Mouse (Mus musculus): ENCODE data around the gene Ptprs. TPM values are rescaled to one million over a fixed set of nuclear protein-coding genes. Genes with fewer than 3 reads are reported as not detected.
"Not testable (repeated sequence)": the region's sequence is repeated elsewhere in the genome, so short reads cannot be mapped to it uniquely, and the experiment has no call there.

Gene Ptprs
- polyA plus RNA-seq, 1 experiment: 688 TPM

DNA sequence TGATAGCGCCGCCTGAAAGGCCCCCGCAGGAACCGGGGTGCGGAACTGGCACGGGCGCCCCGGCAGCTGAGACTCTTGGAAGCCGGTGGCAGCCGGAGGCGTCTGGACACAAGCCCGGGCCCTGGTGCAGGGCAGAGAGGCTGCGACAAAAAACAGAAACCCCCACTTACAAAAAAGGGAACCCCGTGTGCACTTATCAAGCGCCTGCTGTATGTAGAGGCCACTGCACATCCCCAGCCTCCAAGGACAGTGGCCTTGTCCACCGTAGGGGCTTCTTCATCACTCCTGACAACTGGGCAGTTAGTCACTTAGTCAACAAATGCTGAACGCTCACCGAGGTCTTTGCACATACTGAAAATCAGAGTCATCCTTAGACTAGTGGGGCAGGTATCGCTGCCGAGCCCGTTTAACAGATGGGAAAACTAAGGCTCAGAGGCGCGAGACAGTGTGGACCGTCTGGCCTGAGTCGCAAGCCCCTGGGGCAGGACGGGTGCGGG, 34.2 kb upstream of the Ptprs start:
- TF ChIP-seq POLR2A (IDR thresholded peaks at IDR 0.05; ENCODE audit: extremely low read depth, insufficient read depth, low read length) (no peak), CTCF (IDR thresholded peaks at IDR 0.05; ENCODE audit: extremely low read depth, insufficient read depth, low read length) (no peak)
- Histone ChIP-seq H3K4me3 (ENCODE audit: insufficient read depth, low read length) (no peak overlapping the region), H3K4me1 (ENCODE audit: control insufficient read depth, insufficient read depth, low read length) (0 out of 2 replicates have a peak, but pooled peaks cover 1% of the 10 kb centered on the region), H3K27ac (ENCODE audit: insufficient read depth, low read length) (no peak overlapping the region)

DNA sequence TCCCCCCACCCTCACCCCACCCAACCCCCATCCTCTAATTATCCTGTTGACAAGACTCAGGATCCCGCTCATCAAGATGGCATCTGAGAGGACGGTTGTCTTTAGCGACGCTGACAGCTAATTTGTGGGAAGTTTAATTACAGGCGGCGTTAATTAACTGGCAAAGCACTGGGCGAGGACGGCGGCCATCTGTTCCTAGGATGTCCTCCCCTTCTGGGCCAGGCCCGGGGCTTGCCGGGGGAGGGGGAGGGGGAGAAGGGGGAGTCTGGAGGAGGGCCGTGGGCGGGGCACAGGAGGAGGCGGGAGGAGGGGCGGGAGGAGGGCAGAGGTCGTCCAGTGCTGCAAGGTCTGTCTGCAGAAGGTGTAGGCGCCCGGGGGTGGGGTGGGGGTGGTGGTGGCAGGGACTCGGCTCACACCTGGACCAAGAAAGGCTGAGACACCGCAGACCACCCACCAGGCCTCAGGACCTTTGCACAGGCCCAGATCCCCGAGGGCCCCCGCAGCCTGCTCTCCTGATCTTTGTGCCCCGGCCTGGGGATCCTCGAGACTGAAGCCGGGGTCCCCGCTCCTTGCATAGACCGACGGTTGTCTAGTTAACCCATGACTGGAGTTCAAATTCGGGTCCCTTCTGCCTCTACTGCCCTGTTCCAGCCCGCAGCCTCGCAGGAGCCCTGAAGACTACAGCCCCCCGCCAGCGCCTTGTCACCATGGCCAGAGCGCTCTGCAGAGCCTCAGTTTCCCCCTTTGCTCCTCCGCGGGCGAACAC, 33.6 kb upstream of the Ptprs start:
- Histone ChIP-seq H3K4me1 (ENCODE audit: control insufficient read depth, insufficient read depth, low read length) (0 out of 2 replicates have a peak, but pooled peaks cover 1% of the 10 kb centered on the region), H3K4me3 (ENCODE audit: insufficient read depth, low read length) (no peak overlapping the region), H3K27ac (ENCODE audit: insufficient read depth, low read length) (no peak overlapping the region)
- TF ChIP-seq CTCF (IDR thresholded peaks at IDR 0.05; ENCODE audit: extremely low read depth, insufficient read depth, low read length) (no peak), POLR2A (IDR thresholded peaks at IDR 0.05; ENCODE audit: extremely low read depth, insufficient read depth, low read length) (no peak)

DNA sequence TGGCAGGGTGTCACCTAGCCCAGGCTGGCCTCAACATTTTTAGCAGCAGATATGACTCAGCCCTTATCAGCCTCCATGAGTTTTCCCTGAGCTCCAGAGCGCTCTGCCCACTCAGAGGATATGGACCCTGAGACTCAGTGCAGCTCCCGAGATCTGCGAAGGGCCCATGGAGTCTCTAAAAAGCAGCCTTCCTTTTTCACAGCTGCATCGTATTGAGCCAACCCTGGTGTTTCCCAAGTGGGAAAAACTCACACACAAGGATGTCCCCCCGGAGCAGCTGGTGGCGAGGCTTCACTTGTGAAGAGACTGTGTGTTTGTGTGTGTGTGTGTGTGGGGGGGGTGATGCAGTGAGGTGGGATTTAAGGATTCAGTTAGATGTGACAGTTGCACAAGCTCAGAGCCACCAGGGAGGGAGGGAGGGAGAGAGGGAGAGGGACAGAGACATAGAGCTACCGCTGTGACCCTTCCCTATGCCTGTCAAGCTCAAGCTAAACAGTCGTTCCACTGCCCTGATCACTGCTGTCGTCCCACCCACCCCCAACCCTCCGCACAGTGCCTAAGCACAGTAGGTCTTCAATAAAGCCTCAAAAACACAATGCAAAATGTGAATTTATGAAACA, 32.8 kb upstream of the Ptprs start:
- 0 out of 2 replicates have a peak, but pooled peaks cover 1% of the 10 kb centered on the region for H3K4me1 ChIP-seq (ENCODE audit: control insufficient read depth, insufficient read depth, low read length)
- H3K27ac ChIP-seq (ENCODE audit: insufficient read depth, low read length): no peak overlapping the region
- no peak for TF ChIP-seq POLR2A (IDR thresholded peaks at IDR 0.05; ENCODE audit: extremely low read depth, insufficient read depth, low read length)
- TF ChIP-seq CTCF (IDR thresholded peaks at IDR 0.05; ENCODE audit: extremely low read depth, insufficient read depth, low read length): no peak
- H3K4me3 ChIP-seq (ENCODE audit: insufficient read depth, low read length): no peak overlapping the region

DNA sequence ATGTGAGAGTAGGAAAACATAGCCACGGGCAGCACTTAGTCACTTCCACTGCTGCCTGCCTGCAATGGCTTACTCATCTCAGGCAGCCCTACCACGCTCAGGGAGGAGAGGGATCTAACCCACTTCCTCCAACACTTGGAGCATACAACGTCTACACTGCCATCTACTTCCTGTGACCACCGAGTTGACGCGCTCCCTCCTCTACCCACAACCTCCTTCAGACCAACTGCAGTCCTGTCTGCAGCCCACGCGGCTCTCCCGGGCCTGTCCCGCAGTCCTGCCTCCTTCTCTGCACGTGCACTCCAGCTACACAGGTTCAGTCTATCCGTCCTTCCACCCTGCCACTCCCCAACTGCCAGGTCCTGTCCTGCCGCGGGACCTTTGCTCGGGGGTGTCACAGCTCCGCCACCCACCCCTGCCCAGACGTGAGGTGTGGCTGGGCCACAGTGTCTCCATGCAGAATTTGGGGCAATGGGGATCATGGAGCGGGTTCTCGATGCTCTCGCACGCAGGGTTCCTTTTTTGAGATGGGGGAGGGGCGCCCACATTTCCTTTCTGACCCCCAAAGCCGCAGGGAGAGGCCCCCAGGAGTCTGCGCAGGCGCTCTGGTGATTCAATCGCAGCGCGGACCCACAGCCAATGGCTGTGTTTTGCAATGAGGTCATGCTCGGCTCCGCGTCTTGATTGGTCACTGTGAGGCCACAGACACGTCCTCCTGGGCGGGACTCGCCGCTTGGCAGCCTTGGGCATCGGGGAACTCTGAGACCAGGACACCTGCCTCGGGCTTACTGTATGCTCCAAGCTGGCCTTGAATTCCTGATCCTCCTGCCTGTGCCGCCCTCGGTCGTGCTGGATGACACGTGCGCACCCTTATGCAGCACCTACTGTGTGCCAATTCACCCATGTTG, 31.1 kb upstream of the Ptprs start:
- Histone ChIP-seq H3K4me1 (ENCODE audit: control insufficient read depth, insufficient read depth, low read length) (0 out of 2 replicates have a peak, but pooled peaks cover 1% of the 10 kb centered on the region), H3K4me3 (ENCODE audit: insufficient read depth, low read length) (peak overlapping the region; percentile 52), H3K27ac (ENCODE audit: insufficient read depth, low read length) (peak overlapping the region; percentile 96)
- TF ChIP-seq POLR2A (IDR thresholded peaks at IDR 0.05; ENCODE audit: extremely low read depth, insufficient read depth, low read length) (peak; percentile 89), CTCF (IDR thresholded peaks at IDR 0.05; ENCODE audit: extremely low read depth, insufficient read depth, low read length) (no peak)

DNA sequence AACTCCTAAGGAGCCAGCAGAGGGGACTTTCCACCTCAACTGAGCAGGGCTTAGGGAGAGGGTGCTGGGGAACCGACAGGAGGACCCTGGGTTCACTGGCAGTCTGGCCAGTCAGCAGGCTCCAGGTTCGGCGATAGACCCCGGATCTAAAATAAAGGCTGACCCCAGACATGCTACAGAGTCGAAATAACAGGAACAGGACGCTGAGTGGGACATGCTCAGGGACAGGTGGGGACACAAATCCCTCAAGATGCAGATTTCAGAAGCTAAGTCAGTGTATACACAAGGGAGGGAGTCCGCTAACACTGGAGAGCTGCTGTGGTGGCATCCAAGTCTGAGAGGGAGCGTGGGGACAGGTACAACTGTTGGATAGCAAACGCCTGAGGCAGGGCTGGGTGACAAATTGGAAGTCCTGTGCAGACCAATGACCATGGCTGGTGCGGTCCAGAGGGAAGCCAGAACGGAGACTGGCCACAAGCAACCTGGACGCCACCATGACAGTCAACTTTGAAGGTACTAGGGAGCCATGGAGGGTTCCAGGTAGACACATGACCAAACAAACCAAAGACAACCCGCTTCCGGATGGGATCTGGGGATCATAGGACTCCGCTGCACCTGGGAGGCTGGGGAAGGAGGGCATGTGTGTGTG, 30.3 kb upstream of the Ptprs start:
- Histone ChIP-seq H3K4me3 (ENCODE audit: insufficient read depth, low read length) (peak overlapping the region; percentile 52; the same call in 1 of the 2 replicates), H3K4me1 (ENCODE audit: control insufficient read depth, insufficient read depth, low read length) (peaks cover 5% of the 10 kb centered on the region; the same call in 1 of the 2 replicates), H3K27ac (ENCODE audit: insufficient read depth, low read length) (peak overlapping the region; percentile 96; the same call in 1 of the 2 replicates)
- TF ChIP-seq CTCF (IDR thresholded peaks at IDR 0.05; ENCODE audit: extremely low read depth, insufficient read depth, low read length) (no peak), POLR2A (IDR thresholded peaks at IDR 0.05; ENCODE audit: extremely low read depth, insufficient read depth, low read length) (no peak)

DNA sequence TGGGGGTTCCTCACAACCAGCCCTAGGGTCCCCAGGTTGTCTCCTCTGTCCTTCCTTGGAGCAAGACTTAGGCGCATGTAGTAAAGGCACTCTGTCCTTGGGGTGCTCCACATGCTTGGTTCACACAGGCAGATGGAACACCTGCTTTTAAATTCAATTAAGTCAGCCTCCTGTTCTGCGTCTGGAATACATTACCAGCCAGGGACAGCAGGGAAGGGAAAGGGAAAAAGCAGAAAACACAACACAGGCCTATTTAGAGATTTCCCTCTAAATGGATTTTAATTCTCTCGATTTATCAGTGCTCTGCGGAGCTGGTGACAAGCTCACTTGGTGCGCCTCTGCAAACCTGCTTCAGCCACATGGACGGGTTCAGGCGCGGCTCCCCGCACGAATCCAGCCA, 29.1 kb upstream of the Ptprs start:
- Histone ChIP-seq H3K27ac (ENCODE audit: insufficient read depth, low read length) (no peak overlapping the region), H3K4me1 (ENCODE audit: control insufficient read depth, insufficient read depth, low read length) (peaks cover 5% of the 10 kb centered on the region; the same call in 1 of the 2 replicates), H3K4me3 (ENCODE audit: insufficient read depth, low read length) (no peak overlapping the region)
- no peak for TF ChIP-seq POLR2A (IDR thresholded peaks at IDR 0.05; ENCODE audit: extremely low read depth, insufficient read depth, low read length)
- no peak for TF ChIP-seq CTCF (IDR thresholded peaks at IDR 0.05; ENCODE audit: extremely low read depth, insufficient read depth, low read length)

DNA sequence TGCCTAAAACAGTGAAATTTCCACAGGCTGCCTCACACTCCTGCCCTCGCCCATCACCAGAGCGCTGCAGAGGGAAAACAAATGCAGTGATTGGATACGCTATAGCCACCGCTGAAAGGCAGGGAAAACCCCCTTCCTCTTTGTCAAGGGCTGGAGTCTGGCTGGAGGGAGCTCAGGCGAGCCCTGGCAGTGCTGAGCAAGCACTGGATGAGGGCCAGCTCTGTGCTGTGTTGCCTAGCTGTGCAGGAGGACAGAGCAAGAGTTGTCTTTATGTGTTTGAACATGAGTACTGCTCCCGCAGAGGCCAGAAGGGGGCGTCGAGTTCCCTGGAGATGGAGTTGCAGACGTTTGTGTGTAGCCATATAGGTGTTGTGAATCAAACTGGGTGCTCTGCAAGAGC, 26.2 kb upstream of the Ptprs start:
- TF ChIP-seq CTCF (IDR thresholded peaks at IDR 0.05; ENCODE audit: extremely low read depth, insufficient read depth, low read length): peak; percentile 25
- TF ChIP-seq POLR2A (IDR thresholded peaks at IDR 0.05; ENCODE audit: extremely low read depth, insufficient read depth, low read length): no peak

DNA sequence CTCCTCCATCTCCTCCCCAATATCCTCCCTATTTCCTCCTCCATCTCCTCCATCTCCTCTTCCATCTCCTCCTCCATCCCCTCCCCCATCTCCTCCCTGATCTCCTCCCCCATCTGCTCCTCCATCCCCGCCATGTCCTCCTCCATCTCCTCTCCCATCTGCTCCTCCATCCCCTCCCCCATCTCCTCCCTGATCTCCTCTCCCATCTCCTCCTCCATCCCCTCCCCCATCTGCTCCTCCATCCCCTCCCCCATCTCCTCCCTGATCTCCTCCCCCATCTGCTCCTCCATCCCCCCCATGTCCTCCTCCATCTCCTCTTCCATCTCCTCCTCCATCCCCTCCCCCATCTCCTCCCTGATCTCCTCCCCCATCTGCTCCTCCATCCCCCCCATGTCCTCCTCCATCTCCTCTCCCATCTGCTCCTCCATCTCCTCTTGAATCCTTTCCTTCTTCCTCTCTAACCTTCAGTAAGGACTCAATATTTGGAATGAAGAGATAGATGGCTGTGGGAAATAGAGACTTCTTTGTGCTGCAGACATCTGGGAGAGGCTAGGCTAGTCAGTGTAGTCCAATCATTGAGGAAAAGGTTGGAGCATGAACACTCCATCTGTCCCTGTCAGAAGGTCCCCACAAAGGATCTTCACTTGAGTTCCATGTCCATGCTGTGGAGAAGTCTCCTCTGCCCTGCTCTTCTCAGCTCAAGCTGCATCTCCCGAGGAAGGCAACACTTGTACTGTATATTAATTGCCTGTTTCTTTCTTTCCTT, 25.5 kb upstream of the Ptprs start:
- H3K4me1 ChIP-seq (ENCODE audit: control insufficient read depth, insufficient read depth, low read length); H3K27ac ChIP-seq (ENCODE audit: insufficient read depth, low read length); H3K4me3 ChIP-seq (ENCODE audit: insufficient read depth, low read length): not testable (repeated sequence)

More for the DNA sequence above, 26.2 kb upstream of the Ptprs start:
- Histone ChIP-seq H3K4me3 (ENCODE audit: insufficient read depth, low read length) (no peak overlapping the region), H3K27ac (ENCODE audit: insufficient read depth, low read length) (no peak overlapping the region), H3K4me1 (ENCODE audit: control insufficient read depth, insufficient read depth, low read length) (peaks cover 3% of the 10 kb centered on the region; the same call in 1 of the 2 replicates)

All from cortical plate, adult 2 months (tissue).